Mouse (Mus musculus) stomach, postnatal 0 days (tissue): Measurements from ENCODE around the gene Slc5a4b.

ENCODE experiments used
- CTCF ChIP-seq: IDR thresholded peaks from 2 replicates; pipeline ENCODE4 v1.5.1; 2016; ENCODE audit warnings: antibody characterized with exemption, low read depth, mild to moderate bottlenecking, moderate library complexity
- EP300 ChIP-seq: optimal IDR thresholded peaks from 2 replicates; pipeline ENCODE3; 2016; ENCODE audit warnings: antibody characterized with exemption

GRCm38 (mm10) chr10:76023921-76024320 lies 86.8 kb downstream of the Slc5a4b start:
- no peak for TF ChIP-seq CTCF
- no peak for TF ChIP-seq EP300
